In the genomic region with DNA sequence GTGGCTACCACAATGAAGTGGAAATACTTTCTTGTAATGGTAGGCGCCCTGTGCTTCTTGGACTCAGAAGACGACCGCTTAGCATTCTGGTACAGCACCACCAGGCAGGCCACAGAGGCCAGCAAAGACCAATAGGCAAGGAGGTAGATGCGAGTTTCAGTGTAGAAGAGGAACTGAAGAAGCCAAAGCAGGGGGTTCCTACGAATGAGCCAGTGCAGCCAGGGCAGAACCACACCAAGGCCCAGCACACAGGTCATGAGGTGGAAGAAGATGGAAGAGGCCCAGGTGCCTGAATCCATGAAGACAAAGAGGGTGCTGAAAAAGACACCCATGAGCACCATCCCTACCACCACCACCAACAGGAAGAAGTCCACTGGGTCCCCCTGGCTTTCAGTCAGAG, we compare ENCODE assay signal across 10 mouse cellular contexts. TPM values are rescaled to one million over a fixed set of nuclear protein-coding genes. Genes with fewer than 3 reads are reported as not detected.
DNase-seq lines count a peak whose midpoint lies in the region; ATAC-seq and TF ChIP-seq lines count a peak whose summit lies in the region.
"Had no signal": no experiment of that assay in that cellular context is flagged by ENCODE, and none has a peak within 500 bp of the region (broad histone marks: within the 10 kb centered on the region; RNA-seq: fewer than 3 reads in every experiment).

No protein-coding gene starts in this region.

- no peak for ATAC-seq in heart, postnatal 0 days (ENCODE audit: insufficient read depth, low read depth)
- ATAC-seq in hindbrain, postnatal 0 days, result no peak
- ATAC-seq in midbrain, postnatal 0 days (ENCODE audit: low FRiP score), result no peak
- ATAC-seq in activated CD4-positive, CD25-positive, alpha-beta regulatory T cell, adult 4 months, result no peak

- no peak for DNase-seq in heart, postnatal 0 days (ENCODE audit: low spot score)
- no peak for DNase-seq in heart, adult 18-20 months
- no peak for DNase-seq in hindbrain, postnatal 0 days (ENCODE audit: low spot score)
- DNase-seq in midbrain, postnatal 0 days (ENCODE audit: low spot score), result no peak
- no peak for DNase-seq in adrenal gland, postnatal 4 days (ENCODE audit: low spot score in 2 of 2)
- DNase-seq in ovary, adult 18-20 months (ENCODE audit: low spot score), result no peak
- DNase-seq: thymus, adult 18-20 months had no signal

- no peak overlapping the region for H3K27ac ChIP-seq in heart, postnatal 0 days (ENCODE audit: low read depth)
- H3K27ac ChIP-seq in bone marrow macrophage, adult 2 months (ENCODE audit: insufficient read depth, low read depth, low read length), result no peak overlapping the region
- no peak overlapping the region for H3K27ac ChIP-seq in hindbrain, postnatal 0 days
- no peak overlapping the region for H3K27ac ChIP-seq in midbrain, postnatal 0 days (ENCODE audit: low read depth, low read length)

- no peak for TF ChIP-seq POLR2A in bone marrow macrophage, adult 2 months (IDR thresholded peaks at IDR 0.05; ENCODE audit: borderline replicate concordance, low read depth, low read length)

- TF ChIP-seq EP300 in heart, postnatal 0 days (IDR thresholded peaks at IDR 0.05; ENCODE audit: low read depth), result no peak

- H3K36me3 ChIP-seq in heart, postnatal 0 days (replicated peaks; ENCODE audit: control insufficient read depth, insufficient read depth, low read length), result peaks cover 7% of the 10 kb centered on the region; the same call in 1 of the 2 replicates
- H3K36me3 ChIP-seq in hindbrain, postnatal 0 days (ENCODE audit: insufficient read depth, low read length), result no peaks in the 10 kb centered on the region
- 0 out of 2 replicates have a peak, but pooled peaks cover 7% of the 10 kb centered on the region for H3K36me3 ChIP-seq in midbrain, postnatal 0 days (ENCODE audit: insufficient read depth, low read length)

- TF ChIP-seq CTCF in heart, postnatal 0 days (IDR thresholded peaks at IDR 0.05; ENCODE audit: low read depth), result no peak
- no peak for TF ChIP-seq CTCF in bone marrow macrophage, adult 2 months (IDR thresholded peaks at IDR 0.05; ENCODE audit: low read depth, low read length)
- no peak for TF ChIP-seq CTCF in hindbrain, postnatal 0 days (IDR thresholded peaks at IDR 0.05; ENCODE audit: low read depth)
- TF ChIP-seq CTCF in midbrain, postnatal 0 days (IDR thresholded peaks at IDR 0.05), result no peak

- no peaks in the 10 kb centered on the region for H3K9me3 ChIP-seq in heart, postnatal 0 days (replicated peaks; ENCODE audit: control insufficient read depth, low read length)
- no peaks in the 10 kb centered on the region for H3K9me3 ChIP-seq in hindbrain, postnatal 0 days (ENCODE audit: low read length)
- H3K9me3 ChIP-seq in midbrain, postnatal 0 days (ENCODE audit: low read length), result no peaks in the 10 kb centered on the region

- no peak overlapping the region for H3K9ac ChIP-seq in heart, postnatal 0 days (replicated peaks; ENCODE audit: low read depth, low read length)
- peak overlapping the region; percentile 88; the same call in 1 of the 2 replicates for H3K9ac ChIP-seq in hindbrain, postnatal 0 days (replicated peaks; ENCODE audit: low read length)
- peak overlapping the region; percentile 70 for H3K9ac ChIP-seq in midbrain, postnatal 0 days (replicated peaks; ENCODE audit: low read length, poor library complexity, severe bottlenecking)

- peak overlapping the region; percentile 84 for H3K4me2 ChIP-seq in heart, postnatal 0 days (ENCODE audit: low read depth, low read length)
- H3K4me2 ChIP-seq in hindbrain, postnatal 0 days (ENCODE audit: low read depth, low read length), result peak overlapping the region; percentile 96
- H3K4me2 ChIP-seq in midbrain, postnatal 0 days (ENCODE audit: low read depth, low read length, poor library complexity, severe bottlenecking), result peak overlapping the region; percentile 97

- 91% methylated on average over 5 of the region's 5 CpGs for WGBS in heart, postnatal 0 days
- WGBS in hindbrain, postnatal 0 days, result 93% methylated on average over 5 of the region's 5 CpGs
- WGBS in midbrain, postnatal 0 days, result 96% methylated on average over 5 of the region's 5 CpGs

- peaks cover 9% of the 10 kb centered on the region; the same call in 1 of the 2 replicates for H3K4me1 ChIP-seq in heart, postnatal 0 days (ENCODE audit: control insufficient read depth, insufficient read depth)
- H3K4me1 ChIP-seq in bone marrow macrophage, adult 2 months (ENCODE audit: control insufficient read depth, insufficient read depth, low read length), result peaks cover 13% of the 10 kb centered on the region
- H3K4me1 ChIP-seq in hindbrain, postnatal 0 days (ENCODE audit: insufficient read depth, low read length), result peaks cover 19% of the 10 kb centered on the region; the same call in 1 of the 2 replicates
- peaks cover 16% of the 10 kb centered on the region for H3K4me1 ChIP-seq in midbrain, postnatal 0 days (ENCODE audit: insufficient read depth, low read length)

- H3K4me3 ChIP-seq in heart, postnatal 0 days (ENCODE audit: low read depth, low read length), result peak overlapping the region; percentile 84; the same call in 1 of the 2 replicates
- H3K4me3 ChIP-seq in bone marrow macrophage, adult 2 months (ENCODE audit: insufficient read depth, low read length), result peak overlapping the region; percentile 87
- peak overlapping the region; percentile 91 for H3K4me3 ChIP-seq in hindbrain, postnatal 0 days (ENCODE audit: low read length)
- peak overlapping the region; percentile 89; the same call in 1 of the 2 replicates for H3K4me3 ChIP-seq in midbrain, postnatal 0 days (ENCODE audit: low read depth, low read length)

- no peaks in the 10 kb centered on the region for H3K27me3 ChIP-seq in heart, postnatal 0 days (ENCODE audit: control insufficient read depth, insufficient read depth, low read length)
- H3K27me3 ChIP-seq in hindbrain, postnatal 0 days (ENCODE audit: insufficient read depth, low read length), result no peaks in the 10 kb centered on the region
- H3K27me3 ChIP-seq in midbrain, postnatal 0 days (ENCODE audit: insufficient read depth, low read length), result no peaks in the 10 kb centered on the region

RNA-seq across cellular contexts. Expression of a gene that starts 1.1 kb away (rescaled TPM):
- 45.4 and 53.8 TPM in 2 replicates for total RNA-seq in heart, postnatal 0 days (2014; rRNA removed; ENCODE audit: low replicate concordance)
- polyA plus RNA-seq in heart, postnatal 0 days (2015; fragmentation: Nextera tagmentation; extraction: Ambion mirVana), result 27.2 and 32.8 TPM in 2 replicates
- 10 to 100 TPM; 23.4 to 25.5 TPM for total RNA-seq in heart, adult 18-20 months (2021)
- 11.5 and 12.4 TPM in 2 replicates for polyA plus RNA-seq in bone marrow macrophage, adult 2 months (2012; ENCODE audit: insufficient read depth, insufficient read length, missing spikeins)
- 43.7 and 50.4 TPM in 2 replicates for total RNA-seq in hindbrain, postnatal 0 days (2014; rRNA removed)
- 42.1 and 43.5 TPM in 2 replicates for polyA plus RNA-seq in hindbrain, postnatal 0 days (2015; fragmentation: Nextera tagmentation; extraction: Ambion mirVana)
- total RNA-seq in midbrain, postnatal 0 days (2014; rRNA removed), result 35.4 and 44.7 TPM in 2 replicates
- 38.7 and 42.9 TPM in 2 replicates for polyA plus RNA-seq in midbrain, postnatal 0 days (2015; fragmentation: Nextera tagmentation; extraction: Ambion mirVana)
- 10 to 100 TPM; 36.0 to 36.5 TPM for total RNA-seq in adrenal gland, postnatal 4 days (2021)
- polyA plus RNA-seq in activated CD4-positive, CD25-positive, alpha-beta regulatory T cell, adult 4 months (2017; shearing (Covaris generic)), result 10 to 100 TPM; 11.6 to 13.6 TPM

RNA-seq across cellular contexts. Expression of a gene that starts 1.2 kb away (rescaled TPM):
- 24.6 and 32.3 TPM in 2 replicates for total RNA-seq in heart, postnatal 0 days (2014; rRNA removed; ENCODE audit: low replicate concordance)
- 10.5 and 11.0 TPM in 2 replicates for polyA plus RNA-seq in heart, postnatal 0 days (2015; fragmentation: Nextera tagmentation; extraction: Ambion mirVana)
- 10 to 100 TPM; 19.5 to 20.7 TPM for total RNA-seq in heart, adult 18-20 months (2021)
- polyA plus RNA-seq in bone marrow macrophage, adult 2 months (2012; ENCODE audit: insufficient read depth, insufficient read length, missing spikeins), result 14.9 and 16.0 TPM in 2 replicates
- 32.6 and 51.0 TPM in 2 replicates for total RNA-seq in hindbrain, postnatal 0 days (2014; rRNA removed)
- polyA plus RNA-seq in hindbrain, postnatal 0 days (2015; fragmentation: Nextera tagmentation; extraction: Ambion mirVana), result 11.9 and 12.6 TPM in 2 replicates
- total RNA-seq in midbrain, postnatal 0 days (2014; rRNA removed), result 29.5 and 33.4 TPM in 2 replicates
- 12.2 and 15.7 TPM in 2 replicates for polyA plus RNA-seq in midbrain, postnatal 0 days (2015; fragmentation: Nextera tagmentation; extraction: Ambion mirVana)
- total RNA-seq in adrenal gland, postnatal 4 days (2021), result 10 to 100 TPM; 46.9 TPM
- polyA plus RNA-seq in activated CD4-positive, CD25-positive, alpha-beta regulatory T cell, adult 4 months (2017; shearing (Covaris generic)), result 10 to 100 TPM; 25.8 to 30.6 TPM

RNA-seq across cellular contexts. Expression of a gene that starts 4.2 kb away (rescaled TPM):
- not detected in 2 replicates for total RNA-seq in heart, postnatal 0 days (2014; rRNA removed; ENCODE audit: low replicate concordance)
- not detected in 2 replicates for polyA plus RNA-seq in heart, postnatal 0 days (2015; fragmentation: Nextera tagmentation; extraction: Ambion mirVana)
- not detected for total RNA-seq in heart, adult 18-20 months (2021)
- 3.5 TPM in 1 of 2 replicates, not detected in the other for polyA plus RNA-seq in bone marrow macrophage, adult 2 months (2012; ENCODE audit: insufficient read depth, insufficient read length, missing spikeins)
- not detected in 2 replicates for total RNA-seq in hindbrain, postnatal 0 days (2014; rRNA removed)
- polyA plus RNA-seq in hindbrain, postnatal 0 days (2015; fragmentation: Nextera tagmentation; extraction: Ambion mirVana), result not detected in 2 replicates
- total RNA-seq in midbrain, postnatal 0 days (2014; rRNA removed), result not detected in 2 replicates
- polyA plus RNA-seq in midbrain, postnatal 0 days (2015; fragmentation: Nextera tagmentation; extraction: Ambion mirVana), result not detected in 2 replicates
- total RNA-seq in adrenal gland, postnatal 4 days (2021), result not detected
- not detected for polyA plus RNA-seq in activated CD4-positive, CD25-positive, alpha-beta regulatory T cell, adult 4 months (2017; shearing (Covaris generic))
- total RNA-seq: liver, adult 2 months had no signal
- polyA plus RNA-seq: liver, adult 2 months had no signal

RNA-seq across cellular contexts. Expression of a gene that starts 19.0 kb away (rescaled TPM):
- total RNA-seq in heart, postnatal 0 days (2014; rRNA removed; ENCODE audit: low replicate concordance), result 12.9 and 47.1 TPM in 2 replicates
- 14.7 and 15.9 TPM in 2 replicates for polyA plus RNA-seq in heart, postnatal 0 days (2015; fragmentation: Nextera tagmentation; extraction: Ambion mirVana)
- 100 to 1,000 TPM; 109 to 110 TPM for total RNA-seq in heart, adult 18-20 months (2021)
- polyA plus RNA-seq in bone marrow macrophage, adult 2 months (2012; ENCODE audit: insufficient read depth, insufficient read length, missing spikeins), result 8.2 and 15.3 TPM in 2 replicates
- total RNA-seq in hindbrain, postnatal 0 days (2014; rRNA removed), result 5.6 and 8.9 TPM in 2 replicates
- 6.2 and 7.4 TPM in 2 replicates for polyA plus RNA-seq in hindbrain, postnatal 0 days (2015; fragmentation: Nextera tagmentation; extraction: Ambion mirVana)
- 7.2 and 9.0 TPM in 2 replicates for total RNA-seq in midbrain, postnatal 0 days (2014; rRNA removed)
- polyA plus RNA-seq in midbrain, postnatal 0 days (2015; fragmentation: Nextera tagmentation; extraction: Ambion mirVana), result 3.9 and 4.4 TPM in 2 replicates
- 10 to 100 TPM; 15.4 to 16.6 TPM for total RNA-seq in adrenal gland, postnatal 4 days (2021)
- polyA plus RNA-seq in activated CD4-positive, CD25-positive, alpha-beta regulatory T cell, adult 4 months (2017; shearing (Covaris generic)), result 1 to 10 TPM; 3.9 to 4.8 TPM

RNA-seq across cellular contexts. Expression of a gene that starts 44.6 kb away (rescaled TPM):
- 13.9 TPM in 1 of 2 replicates, not detected in the other for total RNA-seq in heart, postnatal 0 days (2014; rRNA removed; ENCODE audit: low replicate concordance)
- polyA plus RNA-seq in heart, postnatal 0 days (2015; fragmentation: Nextera tagmentation; extraction: Ambion mirVana), result 0.10 and 0.12 TPM in 2 replicates
- total RNA-seq in heart, adult 18-20 months (2021), result 1 to 10 TPM; 3.4 to 3.6 TPM
- 0.91 and 1.6 TPM in 2 replicates for polyA plus RNA-seq in bone marrow macrophage, adult 2 months (2012; ENCODE audit: insufficient read depth, insufficient read length, missing spikeins)
- 6.8 and 15.1 TPM in 2 replicates for total RNA-seq in hindbrain, postnatal 0 days (2014; rRNA removed)
- 0.25 and 0.31 TPM in 2 replicates for polyA plus RNA-seq in hindbrain, postnatal 0 days (2015; fragmentation: Nextera tagmentation; extraction: Ambion mirVana)
- 3.4 and 6.0 TPM in 2 replicates for total RNA-seq in midbrain, postnatal 0 days (2014; rRNA removed)
- polyA plus RNA-seq in midbrain, postnatal 0 days (2015; fragmentation: Nextera tagmentation; extraction: Ambion mirVana), result 0.09 and 0.11 TPM in 2 replicates
- total RNA-seq in adrenal gland, postnatal 4 days (2021), result 1 to 10 TPM; 1.3 TPM
- not detected for polyA plus RNA-seq in activated CD4-positive, CD25-positive, alpha-beta regulatory T cell, adult 4 months (2017; shearing (Covaris generic))
